Mouse (Mus musculus) kidney, embryonic 15.5 days (tissue): ENCODE data around the gene Padi3. TPM values are rescaled to one million over a fixed set of nuclear protein-coding genes. Genes with fewer than 3 reads are reported as not detected.

Experiments used
- ATAC-seq: fragments of 200-750 bp; cut with Nextera tagmentation; replicated peaks from 2 replicates; pipeline ENCODE4 v1.8.0; 2017; ENCODE audit warnings: moderate TSS enrichment; ENCODE audit not compliant: low FRiP score
- H3K27ac ChIP-seq: fragments of 300-500 bp; sonication (generic); 2 replicates; pipeline ENCODE4 v1.5.1; 2015; ENCODE audit warnings: mild to moderate bottlenecking, inconsistent platforms
- H3K27me3 ChIP-seq: fragments of 300-500 bp; sonication (generic); 2 replicates; pipeline ENCODE4 v1.6.1; 2015; ENCODE audit warnings: inconsistent platforms
- H3K36me3 ChIP-seq: fragments of 300-500 bp; sonication (generic); 2 replicates; pipeline ENCODE4 v1.6.1; 2015; ENCODE audit warnings: inconsistent platforms
- H3K4me1 ChIP-seq: fragments of 300-500 bp; sonication (generic); 2 replicates; pipeline ENCODE4 v1.6.1; 2015; ENCODE audit warnings: inconsistent platforms
- H3K4me2 ChIP-seq: fragments of 300-500 bp; sonication (generic); 2 replicates; pipeline ENCODE4 v1.6.1; 2015; ENCODE audit warnings: moderate library complexity, mild to moderate bottlenecking, inconsistent platforms
- H3K4me3 ChIP-seq: fragments of 300-500 bp; sonication (generic); replicated peaks from 2 replicates; pipeline ENCODE4 v1.5.1; 2015; ENCODE audit warnings: mild to moderate bottlenecking, inconsistent platforms
- H3K9ac ChIP-seq: fragments of 300-500 bp; sonication (generic); 2 replicates; pipeline ENCODE4 v1.6.1; 2015; ENCODE audit warnings: mild to moderate bottlenecking, inconsistent platforms
- H3K9me3 ChIP-seq: fragments of 300-500 bp; sonication (generic); replicated peaks from 2 replicates; pipeline ENCODE4 v1.6.1; 2016; ENCODE audit warnings: inconsistent platforms
- WGBS: fragments of 180-500 bp; shearing (Covaris S2); methylation state at CpG from one replicate; pipeline ENCODE4 v1.1.7; 2015; ENCODE audit warnings: mixed read lengths; 5-methylcytosine and 5-hydroxymethylcytosine counted together
- polyA plus RNA-seq: library from polyadenylated mRNA; unstranded; fragments of >200 nt; fragmentation: Nextera tagmentation; extraction: Ambion mirVana; gene quantifications from 2 replicates; pipeline ENCODE4 v1.2.1, GENCODE M21; 2015

Gene Padi3
- polyA plus RNA-seq, 1 experiment from 2014 or later = 0.08 TPM

GRCm38 (mm10) chr4:140744654-140745053 lies 65.8 kb downstream of the Padi3 start:
- H3K9me3 ChIP-seq = no peaks in the 10 kb centered on the region
- H3K4me1 ChIP-seq = peaks cover 5% of the 10 kb centered on the region; the same call in 1 of the 2 replicates
- no peaks in the 10 kb centered on the region; the same call in 1 of the 2 replicates for H3K27me3 ChIP-seq
- no peak overlapping the region for H3K27ac ChIP-seq
- H3K36me3 ChIP-seq = no peaks in the 10 kb centered on the region
- WGBS = 21% methylated on average over 3 of the region's 3 CpGs
- no peak overlapping the region for H3K9ac ChIP-seq
- H3K4me2 ChIP-seq = no peak overlapping the region
- no peak overlapping the region for H3K4me3 ChIP-seq
- no peak for ATAC-seq

DNA sequence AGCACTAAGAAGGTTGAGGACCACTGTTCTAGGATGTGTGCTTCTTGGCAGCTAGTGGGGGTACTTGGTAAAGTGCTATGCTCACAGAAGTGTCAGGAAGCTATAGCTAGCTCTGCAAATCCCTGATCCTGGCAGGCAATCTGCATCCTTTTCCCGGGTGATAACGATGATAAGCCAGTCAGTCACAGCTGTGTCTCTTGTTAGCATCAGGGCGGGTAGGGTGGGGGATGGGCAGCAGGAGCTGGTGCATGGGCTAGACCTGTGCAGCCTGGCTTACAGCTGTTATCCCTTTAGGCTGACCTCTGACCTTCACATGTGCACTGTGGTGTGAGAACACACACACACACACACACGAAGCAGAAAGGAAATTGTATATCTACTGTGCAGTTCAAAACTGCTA lies 67.4 kb downstream of the Padi3 start:
- H3K27me3 ChIP-seq = no peaks in the 10 kb centered on the region; the same call in 1 of the 2 replicates
- no peak for ATAC-seq
- 48% methylated on average over 4 of the region's 4 CpGs for WGBS

DNA sequence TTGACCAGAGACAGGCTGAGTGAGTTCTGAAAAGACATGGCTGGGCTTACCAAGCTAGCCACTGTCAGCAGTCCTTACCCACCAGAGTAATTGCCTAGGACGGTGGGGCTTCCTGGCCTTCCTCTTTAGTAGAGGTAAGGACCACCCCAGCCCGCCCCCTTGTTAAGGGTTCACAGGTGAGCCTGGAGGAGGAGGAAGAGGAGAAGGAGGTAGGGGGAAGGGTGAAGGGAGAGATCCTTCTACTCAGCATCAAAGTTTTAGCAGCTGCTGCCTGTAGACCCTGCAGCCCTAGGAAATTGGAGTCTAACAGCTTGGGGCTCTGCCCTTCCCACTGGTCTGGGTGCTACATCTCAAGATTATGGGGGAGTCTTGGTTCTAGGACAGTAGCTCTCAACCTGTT lies 67.9 kb downstream of the Padi3 start, which contains the start of gene Padi6:
Gene Padi6 (minus strand): TSS at position 101 of the 400 bp plus-strand sequence.
- Histone ChIP-seq H3K4me2 (no peak within 1 kb of the TSS), H3K27ac (no peak within 1 kb of the TSS), H3K36me3 (no peaks in the 10 kb centered on the region), H3K27me3 (no peaks in the 10 kb centered on the region; the same call in 1 of the 2 replicates), H3K9ac (no peak within 1 kb of the TSS), H3K9me3 (no peaks in the 10 kb centered on the region), H3K4me3 (no peak within 1 kb of the TSS), H3K4me1 (no peaks in the 10 kb centered on the region)
- ATAC-seq = no peak
- 68% methylated on average over 2 of the region's 2 CpGs for WGBS

More for the DNA sequence above, 67.4 kb downstream of the Padi3 start:
- Histone ChIP-seq H3K4me3 (no peak overlapping the region), H3K9ac (no peak overlapping the region), H3K36me3 (no peaks in the 10 kb centered on the region), H3K4me2 (no peak overlapping the region), H3K4me1 (peaks cover 4% of the 10 kb centered on the region; the same call in 1 of the 2 replicates), H3K9me3 (no peaks in the 10 kb centered on the region), H3K27ac (no peak overlapping the region)

DNA sequence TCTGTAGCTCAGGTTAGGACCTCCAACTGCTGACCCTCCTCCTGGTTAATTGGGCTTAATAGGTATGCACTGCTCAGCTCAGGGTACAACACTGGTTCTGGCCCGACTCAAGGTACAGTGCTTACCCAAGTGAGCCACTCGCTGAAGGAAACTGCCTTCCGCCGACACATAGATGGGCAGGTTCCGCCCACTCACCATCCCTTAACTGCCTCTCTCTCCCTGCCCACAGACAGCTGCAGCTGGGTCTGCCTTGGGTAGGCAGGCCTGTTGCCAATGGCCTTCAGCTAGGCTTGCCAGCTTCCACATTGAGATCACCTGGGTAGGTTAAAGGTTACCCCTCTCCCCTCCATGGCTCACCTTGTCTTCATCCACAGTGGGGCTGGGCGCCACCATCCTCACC lies 69.0 kb downstream of the Padi3 start:
- no peak for ATAC-seq
- Histone ChIP-seq H3K4me3 (no peak overlapping the region), H3K4me2 (no peak overlapping the region), H3K9ac (no peak overlapping the region), H3K27me3 (no peaks in the 10 kb centered on the region; the same call in 1 of the 2 replicates), H3K27ac (no peak overlapping the region), H3K9me3 (no peaks in the 10 kb centered on the region), H3K36me3 (no peaks in the 10 kb centered on the region), H3K4me1 (no peaks in the 10 kb centered on the region)
- 79% methylated on average over 6 of the region's 6 CpGs for WGBS

- Histone ChIP-seq H3K4me2 (no peak overlapping the region), H3K9me3 (no peaks in the 10 kb centered on the region), H3K4me3 (no peak overlapping the region), H3K36me3 (no peaks in the 10 kb centered on the region), H3K27ac (no peak overlapping the region), H3K27me3 (no peaks in the 10 kb centered on the region; the same call in 1 of the 2 replicates), H3K9ac (no peak overlapping the region), H3K4me1 (no peaks in the 10 kb centered on the region)
- no peak for ATAC-seq
- 90% methylated on average over 11 of the region's 11 CpGs for WGBS
These were observed 69.8 kb downstream of the Padi3 start for GRCm38 (mm10) chr4:140740655-140741054.

Other genes starting within 250 kb of the Padi3 start
- 20.3 and 20.7 TPM in 2 replicates for gene Arhgef10l, start 144.6 kb downstream of the Padi3 start, polyA plus RNA-seq
- gene Rcc2, start 110.1 kb downstream of the Padi3 start, polyA plus RNA-seq = 26.8 and 28.8 TPM in 2 replicates
- not detected in 2 replicates for gene Padi6, start 68.0 kb downstream of the Padi3 start, polyA plus RNA-seq
- 1.1 and 1.4 TPM in 2 replicates for gene Padi4, start 36.4 kb downstream of the Padi3 start, polyA plus RNA-seq
- gene Padi1, start 35.1 kb upstream of the Padi3 start, polyA plus RNA-seq = 0.21 and 0.26 TPM in 2 replicates
- gene Padi2, start 95.7 kb upstream of the Padi3 start, polyA plus RNA-seq = 18.7 and 21.4 TPM in 2 replicates
- gene Sdhb, start 150.6 kb upstream of the Padi3 start, polyA plus RNA-seq = 448 and 457 TPM in 2 replicates
- 40.5 and 45.3 TPM in 2 replicates for gene Atp13a2, start 176.2 kb upstream of the Padi3 start, polyA plus RNA-seq
- 340 and 433 TPM in 2 replicates for gene Mfap2, start 199.8 kb upstream of the Padi3 start, polyA plus RNA-seq
- 8.5 and 9.5 TPM in 2 replicates for gene Crocc, start 249.9 kb upstream of the Padi3 start, polyA plus RNA-seq